Mouse (Mus musculus) embryo, embryonic 11 days (tissue): ENCODE measurements around the gene Lpcat4.
A peak's percentile ranks its signal among the peaks of the same experiment; 100 is the strongest.
"Not testable (repeated sequence)": the region's sequence is repeated elsewhere in the genome, so short reads cannot be mapped to it uniquely, and the experiment has no call there.

Experiments
- DNase-seq: peaks from one replicate; pipeline ENCODE4 v3.0.0-alpha.2; 2015

Gene Lpcat4

DNA sequence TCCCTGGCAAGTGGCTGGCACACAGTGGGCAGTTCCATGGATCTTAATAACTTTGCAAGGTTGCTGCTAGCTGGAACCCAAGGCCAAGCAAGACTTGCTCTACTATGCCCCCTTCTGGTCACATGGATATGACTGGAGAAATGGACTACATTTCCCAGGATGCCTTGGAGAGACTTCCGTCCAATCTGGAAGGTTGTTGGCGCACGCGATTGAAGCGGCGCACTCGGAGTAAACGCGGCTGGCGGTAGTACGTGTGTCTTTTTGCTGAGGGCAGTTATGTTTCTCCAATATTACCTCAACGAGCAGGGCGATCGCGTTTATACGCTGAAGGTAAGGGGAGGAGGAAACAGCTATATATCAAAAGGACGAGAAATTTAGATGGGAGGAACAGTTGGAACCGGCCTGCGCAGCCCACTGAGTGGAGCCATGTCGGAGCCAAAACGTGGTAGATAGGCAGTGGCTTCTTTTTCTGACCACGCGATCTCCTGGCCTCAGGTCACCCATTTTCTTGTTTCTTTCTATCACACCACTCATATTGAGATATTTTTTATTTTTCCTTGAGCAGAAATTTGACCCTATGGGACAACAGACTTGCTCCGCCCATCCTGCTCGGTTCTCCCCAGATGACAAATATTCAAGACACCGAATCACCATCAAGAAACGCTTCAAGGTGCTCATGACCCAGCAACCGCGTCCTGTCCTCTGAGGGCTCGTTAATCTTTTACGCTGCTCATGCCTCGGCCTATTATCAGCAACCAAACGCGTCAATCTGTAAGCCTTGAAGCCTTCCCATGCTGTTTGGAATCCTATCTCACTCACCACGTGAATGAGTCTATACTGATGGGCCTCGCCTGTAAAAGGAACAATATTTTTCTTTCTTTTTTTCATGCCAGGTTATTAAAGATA, 22.7 kb downstream of the Lpcat4 start, which contains the start of gene Nop10:
Nop10 (plus strand) TSS at position 179 of the 906 bp plus-strand sequence.
- peak; percentile 94 for DNase-seq

- no peak for DNase-seq
Measured at GRCm38 (mm10) chr2:112262779-112263295, 23.6 kb downstream of the Lpcat4 start.

DNA sequence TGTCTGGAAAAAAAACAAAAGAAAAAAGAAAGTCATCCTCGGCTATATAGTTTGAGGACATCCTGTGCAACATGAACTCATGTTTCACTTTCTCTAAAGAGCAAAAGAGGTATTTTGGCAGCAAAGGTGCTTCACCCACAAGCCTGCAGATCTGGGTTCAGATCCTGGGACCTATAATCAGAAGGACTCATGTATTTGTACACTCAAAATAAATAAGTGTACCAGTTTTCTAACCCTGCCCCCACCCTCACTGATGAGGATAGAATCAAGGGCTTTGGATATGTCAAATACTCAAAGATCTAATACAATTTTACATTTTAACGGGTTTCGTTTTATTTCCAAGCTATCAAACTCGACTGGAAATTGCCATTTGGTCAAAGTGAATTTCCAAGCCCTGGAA, 25.1 kb downstream of the Lpcat4 start:
- DNase-seq: no peak

DNA sequence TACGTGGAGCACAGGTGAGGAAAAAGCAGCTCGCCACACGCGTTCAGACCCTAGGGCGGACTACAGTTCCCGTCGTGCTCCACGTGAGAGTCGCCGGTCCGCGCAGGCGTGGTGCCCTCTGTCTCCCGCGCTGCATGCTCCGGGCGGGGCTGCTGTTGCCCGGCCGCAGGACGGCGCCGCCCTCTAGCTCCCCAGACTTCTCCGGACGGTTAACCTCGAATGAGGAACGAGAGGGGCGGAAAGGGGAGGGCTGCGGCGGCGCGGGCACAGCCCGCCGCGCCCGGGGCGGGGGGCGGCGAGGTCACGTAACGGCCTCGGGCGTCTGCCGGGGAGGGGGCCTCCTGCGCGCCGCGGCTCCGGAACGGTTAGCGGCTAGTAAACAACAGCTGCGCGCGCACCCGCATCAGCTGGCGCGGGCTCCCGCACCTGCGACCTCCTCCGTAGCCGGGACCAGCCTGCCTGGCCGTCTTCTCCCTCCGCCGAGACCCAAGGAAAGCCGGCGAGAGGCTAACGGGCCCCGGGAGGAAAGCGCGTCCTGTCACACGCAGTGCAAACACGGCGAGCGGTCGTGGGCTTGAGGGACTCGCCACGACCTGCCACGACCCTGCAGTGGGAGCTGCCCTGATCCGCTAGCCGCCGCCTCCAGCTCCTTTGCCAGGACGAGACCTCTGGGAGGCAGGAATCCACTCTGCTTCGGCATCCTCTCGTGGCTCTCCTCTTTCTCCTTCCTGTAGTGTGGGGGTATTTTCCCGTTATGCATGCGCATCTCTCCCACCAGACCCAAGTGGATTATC, 26.4 kb downstream of the Lpcat4 start, which contains the start of gene Slc12a6:
Slc12a6 (plus strand) TSS at position 378 of the 794 bp plus-strand sequence.
- peak; percentile 94 for DNase-seq

DNA sequence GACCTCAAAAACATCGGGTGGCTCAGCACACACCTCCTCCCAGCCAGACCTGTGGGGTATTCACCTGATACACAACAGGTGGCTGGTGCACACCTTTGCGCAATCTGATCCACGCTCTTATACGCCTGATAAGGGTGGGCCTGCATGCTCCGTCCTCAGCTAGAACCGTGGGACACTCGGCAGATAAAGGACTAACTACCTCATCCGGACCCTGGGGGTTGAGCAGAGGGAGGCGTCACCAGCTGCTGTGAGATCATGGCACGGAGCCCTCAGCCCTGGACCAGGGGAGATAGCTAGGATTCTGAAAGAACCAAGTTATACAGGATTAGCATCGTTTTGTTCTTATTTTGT, 26.9 kb downstream of the Lpcat4 start, which contains the start of gene Gm21985:
Gm21985 (plus strand) TSS at position 73 of the 351 bp plus-strand sequence.
- DNase-seq: peak; percentile 59

- peak; percentile 25 for DNase-seq
Measured at GRCm38 (mm10) chr2:112266780-112267179, 27.5 kb downstream of the Lpcat4 start.

- no peak for DNase-seq
Measured at GRCm38 (mm10) chr2:112267547-112268269, 28.4 kb downstream of the Lpcat4 start.

DNA sequence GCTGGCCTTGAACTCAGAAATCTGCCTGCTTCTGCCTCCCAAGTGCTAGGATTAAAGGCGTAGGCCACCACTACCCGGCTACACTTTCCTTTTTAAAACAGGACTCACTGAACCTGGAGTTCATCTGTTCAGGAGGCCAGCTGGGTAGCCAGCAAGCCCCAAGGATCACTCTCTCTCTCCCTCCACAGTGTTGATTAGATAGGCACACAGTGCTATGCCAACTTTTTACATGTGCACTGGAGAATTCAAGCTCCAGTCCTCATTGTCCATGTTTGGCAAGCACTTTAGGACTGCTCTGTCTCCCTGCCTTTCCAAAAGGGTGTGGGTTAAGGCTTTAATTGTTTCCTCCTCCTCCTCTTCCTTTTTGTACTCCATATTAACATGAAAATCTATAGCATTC, 30.7 kb downstream of the Lpcat4 start:
- DNase-seq: no peak

DNA sequence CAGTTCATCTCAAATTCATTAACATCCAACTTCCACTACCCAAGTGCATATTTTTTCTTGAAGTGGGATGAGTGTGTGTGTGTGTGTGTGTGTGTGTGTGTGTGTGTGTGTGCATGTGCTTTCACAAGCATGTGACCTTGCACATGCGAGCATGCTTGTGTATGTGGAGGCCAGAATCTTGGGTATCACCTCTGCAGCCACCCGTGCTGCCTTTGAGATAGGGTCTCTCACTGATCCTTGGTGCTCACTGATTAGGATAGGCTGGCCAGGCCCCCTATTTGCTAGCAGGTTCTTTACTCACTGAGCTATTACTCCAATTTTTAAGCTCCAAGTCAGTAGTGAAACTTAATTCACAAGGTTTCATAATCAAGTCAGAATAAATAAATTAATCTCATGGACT, 33.6 kb downstream of the Lpcat4 start:
- DNase-seq: no peak

DNA sequence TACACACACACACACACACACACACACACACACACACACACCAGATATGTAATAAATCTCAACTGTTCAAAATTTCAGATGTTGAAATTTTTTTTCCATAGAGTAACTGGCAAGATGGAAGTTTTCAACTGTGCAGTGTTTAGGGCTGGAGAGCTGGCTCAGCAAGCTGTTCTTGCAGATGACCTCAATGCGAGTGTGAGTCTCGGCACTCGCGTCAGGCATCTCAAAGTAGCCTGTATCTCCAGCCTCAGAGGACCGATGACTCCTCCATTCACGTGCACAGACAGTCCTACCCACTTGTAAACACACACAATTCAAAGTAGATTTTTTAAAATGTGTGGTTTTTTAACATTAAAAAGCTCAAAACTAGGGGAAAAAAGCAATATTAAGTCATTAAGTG, 34.2 kb downstream of the Lpcat4 start:
- no peak for DNase-seq

GRCm38 (mm10) chr2:112276870-112277269, 37.6 kb downstream of the Lpcat4 start:
- DNase-seq: no peak

DNA sequence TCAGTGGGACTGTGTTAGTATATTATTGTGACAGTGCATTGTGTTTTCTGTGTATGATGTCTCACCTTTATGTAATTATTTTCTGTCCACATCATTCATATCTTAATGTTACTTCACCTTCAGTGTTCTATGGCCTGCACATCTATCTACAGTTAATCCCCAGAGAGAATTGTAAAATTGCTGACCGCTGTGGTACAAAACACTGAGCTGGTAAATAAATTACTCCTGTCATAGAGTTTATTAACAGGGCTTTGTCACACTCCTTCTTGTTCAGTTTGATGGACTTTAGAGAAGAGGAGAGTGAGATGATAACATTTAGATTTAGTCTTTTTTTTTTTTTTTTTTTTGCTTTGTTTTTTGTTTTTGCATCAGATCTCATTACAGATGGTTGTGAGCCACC, 43.6 kb downstream of the Lpcat4 start:
- DNase-seq: no peak

DNA sequence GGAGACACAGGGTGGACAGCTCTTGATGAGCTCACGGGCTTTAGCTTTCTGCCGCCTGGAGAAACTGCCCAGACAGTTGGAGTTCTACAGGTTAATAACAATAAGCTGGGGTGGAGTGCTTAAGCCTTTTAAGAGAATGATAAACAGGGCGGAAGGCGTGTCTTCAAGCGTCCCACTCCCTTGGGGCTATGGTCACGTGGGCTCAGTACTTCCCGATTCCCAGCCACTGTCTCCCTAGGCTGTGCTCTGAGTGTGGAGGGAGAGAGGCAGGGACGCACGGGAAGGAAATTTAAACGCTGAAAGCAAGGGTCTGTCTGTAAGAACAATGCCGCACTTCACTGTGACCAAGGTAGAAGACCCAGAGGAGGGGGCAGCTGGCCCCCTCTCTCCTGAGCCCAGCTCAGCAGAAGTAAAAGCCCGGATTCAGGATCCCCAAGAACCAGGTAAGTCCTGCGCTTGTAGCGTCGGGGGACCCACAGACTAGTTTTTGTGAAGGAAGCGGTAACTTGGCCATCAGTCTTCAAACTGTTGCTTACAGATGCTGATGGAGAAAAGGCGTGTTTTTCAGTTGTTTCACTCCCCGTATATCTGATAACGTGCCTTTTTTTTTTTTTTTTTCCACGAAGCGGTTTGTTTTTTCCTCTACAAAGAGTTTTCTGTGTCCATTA, 45.2 kb downstream of the Lpcat4 start:
- DNase-seq: peak; percentile 85

DNA sequence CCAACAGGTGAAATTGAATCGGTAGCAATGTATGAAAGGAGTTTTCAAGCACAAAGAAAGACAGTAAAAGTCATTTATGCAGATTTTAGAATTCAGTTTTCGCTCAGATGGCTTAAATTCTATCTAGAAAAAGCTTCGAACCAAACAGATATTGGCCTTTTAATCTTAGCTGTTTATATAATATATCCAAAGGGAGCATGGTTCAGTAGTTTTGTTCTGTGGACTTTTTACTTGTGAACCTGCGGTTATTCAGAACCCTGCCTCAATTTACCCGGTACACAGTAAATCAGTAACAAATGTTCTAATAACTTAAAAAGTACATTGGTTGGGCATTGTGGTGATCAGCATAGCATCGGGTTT, 45.7 kb downstream of the Lpcat4 start:
- DNase-seq: no peak

DNA sequence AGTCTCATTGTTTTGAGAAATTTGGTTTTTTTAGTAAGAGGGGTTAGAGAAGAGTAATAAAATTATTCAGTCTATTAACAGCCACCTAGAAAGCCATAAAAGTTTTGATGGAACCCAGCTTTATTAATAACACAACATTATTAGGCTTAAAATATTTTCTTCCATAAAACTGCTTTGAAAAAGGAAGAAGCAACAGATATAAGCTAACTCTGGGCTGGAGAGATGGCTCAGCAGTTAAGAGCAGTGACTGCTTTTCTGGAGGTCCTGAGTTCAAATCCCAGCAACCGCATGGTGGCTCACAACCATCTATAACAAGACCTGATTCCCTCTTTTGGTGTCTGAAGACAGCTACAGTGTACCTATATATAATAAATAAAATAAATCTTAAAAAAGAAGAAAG, 46.8 kb downstream of the Lpcat4 start:
- DNase-seq: not testable (repeated sequence)

DNA sequence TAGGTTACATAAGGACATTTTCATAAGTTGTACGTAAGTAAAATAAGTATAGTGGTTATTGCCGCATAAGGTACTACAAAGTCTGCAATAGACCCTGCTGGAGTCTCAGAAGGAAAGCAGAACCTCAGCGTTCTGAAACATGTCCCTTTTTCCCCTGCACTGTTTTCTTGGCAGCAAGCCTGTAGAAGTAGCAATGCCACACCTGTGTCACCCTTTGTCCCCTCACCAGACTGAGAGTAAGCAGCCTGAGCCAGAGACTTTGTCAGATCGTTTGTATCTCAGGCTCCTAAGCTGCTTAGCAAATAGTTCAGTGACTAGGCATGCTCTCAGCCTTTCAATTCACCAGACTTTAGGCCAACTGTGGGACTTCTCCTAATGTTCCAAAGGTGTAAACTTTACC, 47.8 kb downstream of the Lpcat4 start:
- no peak for DNase-seq

DNA sequence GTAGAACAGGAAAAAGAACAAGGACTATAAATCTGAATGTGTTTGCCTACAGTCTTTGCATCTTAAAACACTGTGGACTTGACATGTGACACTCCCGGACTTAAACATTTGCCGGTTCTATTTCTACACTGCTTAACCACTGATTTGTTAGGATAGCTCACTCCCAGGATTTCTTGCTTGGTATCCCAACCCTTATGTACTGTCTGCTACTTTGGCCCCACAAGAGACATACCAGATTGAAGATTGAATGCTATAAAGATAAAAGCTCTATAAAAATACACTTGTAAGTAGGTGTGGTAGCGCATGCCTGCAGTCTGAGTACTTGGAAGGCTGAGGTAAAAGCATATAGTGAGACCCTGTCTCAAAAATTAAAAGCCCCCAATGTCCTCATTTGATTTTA, 50.2 kb downstream of the Lpcat4 start:
- no peak for DNase-seq

DNA sequence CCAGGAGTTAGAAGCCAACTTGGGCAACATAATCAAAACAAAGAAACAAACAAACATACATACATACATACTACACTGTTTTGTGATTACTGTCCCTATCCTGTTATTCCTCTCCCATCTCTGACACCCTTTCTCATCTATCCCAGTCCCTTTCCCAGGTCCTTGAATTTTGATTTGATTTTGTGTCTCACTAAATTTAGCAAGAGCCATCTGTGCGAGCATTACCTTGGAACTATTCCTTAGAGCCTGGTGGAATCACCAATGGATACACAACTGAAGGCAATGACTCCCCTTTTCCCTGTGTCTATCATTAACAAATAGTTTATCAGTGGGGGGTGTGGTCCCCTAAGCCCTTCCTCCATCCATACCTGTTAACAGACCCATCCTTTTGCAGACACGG, 53.6 kb downstream of the Lpcat4 start:
- DNase-seq: no peak

DNA sequence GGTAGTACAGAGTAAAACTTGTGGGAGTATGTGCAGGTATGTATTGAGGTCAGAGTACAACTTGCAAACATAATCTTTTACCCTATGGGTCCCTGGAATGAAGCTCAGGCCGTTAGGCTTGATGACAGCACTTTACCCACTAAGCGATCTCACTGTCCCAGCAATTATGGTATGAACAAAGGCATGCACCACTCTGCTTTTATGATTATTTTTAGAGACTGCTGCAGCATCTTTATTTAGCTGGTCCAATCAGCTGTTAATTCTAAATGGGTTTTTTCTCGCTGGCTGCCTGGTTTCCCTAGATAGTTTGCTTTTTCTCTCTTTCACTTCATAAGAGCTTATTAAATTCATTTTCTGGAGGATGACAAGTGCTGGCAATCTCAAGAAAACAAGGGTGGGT, 56.9 kb downstream of the Lpcat4 start:
- no peak for DNase-seq
